Mouse (Mus musculus) T-cell, adult 2 months (primary cell): ENCODE data around the gene Cep128.

ENCODE experiments used
- DNase-seq: peaks from one replicate; pipeline ENCODE4 v3.0.0; 2022; ENCODE audit warnings: low spot score

Cep128 gene

DNA sequence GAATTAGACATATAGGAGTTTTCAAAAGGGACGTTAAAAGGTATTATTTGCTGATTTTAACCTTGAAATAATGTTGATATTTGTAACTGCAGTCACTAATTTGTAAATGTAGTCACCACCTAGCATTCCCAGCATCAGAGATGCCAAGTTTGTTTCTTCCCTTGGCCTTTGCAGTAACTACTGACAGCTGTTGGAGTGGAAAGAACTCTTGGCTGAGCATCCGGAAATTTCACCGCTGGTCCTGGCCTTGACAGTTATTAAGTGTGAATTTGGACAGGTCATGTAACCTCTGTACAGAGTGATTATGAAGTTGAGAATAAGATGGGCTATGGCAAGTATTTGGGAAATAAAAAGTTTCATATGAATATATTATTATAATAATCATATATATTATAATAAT, 413.1 kb downstream of the Cep128 start:
- DNase-seq, result no peak

DNA sequence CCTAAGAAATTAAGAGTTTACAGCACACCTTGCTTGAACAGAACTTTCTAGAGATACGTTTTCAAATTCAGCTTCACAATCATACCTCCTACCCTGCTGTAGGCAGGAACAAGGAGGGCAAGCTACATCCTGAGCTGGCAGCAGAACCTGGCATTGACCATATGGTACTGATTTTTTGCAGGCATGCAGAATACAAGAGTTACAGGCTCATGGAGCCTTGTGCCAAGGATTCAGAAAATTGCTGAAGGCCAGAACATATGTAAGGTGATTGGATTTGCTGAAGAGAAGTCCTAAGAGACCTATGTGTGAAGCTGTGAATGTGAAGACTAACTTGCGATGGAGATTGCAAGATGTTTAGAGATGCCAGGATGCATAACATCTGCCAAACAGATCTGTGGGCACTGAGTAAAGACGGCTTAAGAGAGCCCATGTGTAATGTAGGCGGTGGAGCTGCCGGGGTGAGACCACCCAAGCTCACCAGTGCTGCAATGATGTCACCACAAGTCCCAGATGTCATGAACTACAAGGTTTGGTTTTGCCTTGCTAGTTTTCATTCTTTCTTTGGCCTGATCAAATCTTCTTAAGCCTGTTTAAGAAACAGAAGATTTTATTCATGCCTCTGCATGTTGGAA, 422.7 kb downstream of the Cep128 start:
- no peak for DNase-seq

DNA sequence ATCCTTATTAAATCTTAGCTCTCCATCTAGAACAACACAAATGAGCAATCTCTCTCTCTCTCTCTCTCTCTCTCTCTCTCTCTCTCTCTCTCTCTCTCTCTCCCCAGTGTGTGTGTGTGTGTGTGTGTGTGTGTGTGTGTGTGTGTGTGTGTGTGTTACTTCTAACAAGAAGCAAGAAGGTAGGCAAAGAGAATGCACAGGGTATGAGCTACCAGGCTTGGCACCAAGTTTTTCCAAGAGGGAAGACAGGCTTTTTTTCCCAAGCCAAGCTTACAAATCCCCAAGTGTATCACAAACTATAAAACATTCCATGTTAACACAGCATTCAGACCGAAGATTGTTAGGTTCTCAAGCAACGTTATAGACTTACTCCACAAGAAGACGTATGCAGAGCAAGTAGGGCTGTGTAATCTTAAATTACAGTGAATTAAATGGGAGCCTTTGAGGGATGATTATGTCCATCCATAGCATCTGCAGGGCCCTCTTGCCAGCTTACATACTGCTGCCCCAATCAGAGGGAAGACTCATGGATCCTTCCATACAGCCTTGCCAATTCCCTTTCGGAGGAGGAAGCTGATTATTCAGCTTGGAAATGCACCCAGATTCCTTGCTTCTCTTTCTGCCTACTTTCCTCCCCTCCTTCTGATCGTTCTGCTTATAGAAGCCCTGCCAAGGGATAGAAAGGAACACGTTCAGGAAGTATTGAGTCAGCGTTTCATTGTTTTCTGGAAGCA, 429.3 kb downstream of the Cep128 start:
- no peak for DNase-seq
